Mouse (Mus musculus): ENCODE measurements around the gene Spsb2. TPM values are rescaled to one million over a fixed set of nuclear protein-coding genes. Genes with fewer than 3 reads are reported as not detected.

Gene Spsb2
- polyA plus RNA-seq, 1 experiment from 2014 or later = 8.7 TPM

DNA sequence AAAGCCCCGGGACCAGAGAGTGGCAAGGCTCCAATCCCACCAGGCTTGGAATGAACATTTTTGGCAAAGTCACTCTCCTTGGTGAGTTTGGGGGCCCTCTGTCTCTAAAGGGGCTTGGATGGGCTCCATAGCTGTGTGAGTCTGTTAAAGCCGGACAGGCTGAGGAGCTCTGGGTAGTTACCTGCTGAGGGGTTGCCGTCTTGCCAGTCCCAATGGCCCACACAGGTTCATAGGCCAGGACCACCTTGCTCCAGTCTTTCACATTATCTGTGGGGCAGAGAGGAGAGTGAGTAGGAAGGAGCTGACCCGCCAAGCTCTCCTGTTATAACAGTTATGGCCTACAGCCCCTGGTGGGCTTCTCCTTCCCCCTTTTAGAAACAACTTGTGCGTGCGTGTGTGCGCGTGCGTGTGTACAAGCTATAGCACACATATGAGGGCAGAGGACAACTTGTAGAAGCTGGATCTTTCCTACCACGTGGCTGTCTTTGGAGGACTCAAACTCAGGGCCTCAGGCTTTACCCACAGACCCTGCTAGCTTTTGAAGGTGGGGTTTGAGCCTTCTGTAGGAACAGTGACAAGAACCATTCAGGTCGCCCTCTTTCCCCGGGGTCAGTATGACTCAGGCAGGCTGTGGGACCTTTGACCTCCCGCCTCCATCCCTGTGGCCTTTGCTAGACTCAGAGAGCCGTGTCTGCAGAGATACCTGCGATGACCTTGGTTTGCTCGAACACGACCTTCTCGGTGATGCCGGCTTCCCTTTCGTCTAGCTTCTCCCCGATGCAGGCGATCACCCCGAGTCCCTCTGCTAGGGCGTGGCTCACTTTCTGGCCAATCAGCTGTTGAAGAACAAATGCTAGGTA, 3.5 kb downstream of the Spsb2 start:
- H3K27ac ChIP-seq (ENCODE audit: low read depth, low read length) = 0 out of 2 replicates have a peak overlapping the region, but pooled peaks have one; percentile 8
- peak overlapping the region; percentile 57 for H3K4me2 ChIP-seq (replicated peaks; ENCODE audit: low read depth, low read length)
- H3K9me3 ChIP-seq (ENCODE audit: control insufficient read depth, low read length) = no peaks in the 10 kb centered on the region
- peak overlapping the region; percentile 82; the same call in 1 of the 2 replicates for H3K9ac ChIP-seq (ENCODE audit: low read depth, low read length)
- H3K4me3 ChIP-seq (ENCODE audit: low read length) = peak overlapping the region; percentile 74
- H3K36me3 ChIP-seq (ENCODE audit: control insufficient read depth, insufficient read depth, low read length) = peaks cover 35% of the 10 kb centered on the region
- no peaks in the 10 kb centered on the region for H3K27me3 ChIP-seq (ENCODE audit: control insufficient read depth, insufficient read depth, low read length)
- ATAC-seq (ENCODE audit: low FRiP score, low TSS enrichment) = no peak
- peaks cover 22% of the 10 kb centered on the region; the same call in 1 of the 2 replicates for H3K4me1 ChIP-seq (ENCODE audit: control insufficient read depth, insufficient read depth, low read length)
- 83% methylated on average over 24 of the region's 24 CpGs for WGBS

DNA sequence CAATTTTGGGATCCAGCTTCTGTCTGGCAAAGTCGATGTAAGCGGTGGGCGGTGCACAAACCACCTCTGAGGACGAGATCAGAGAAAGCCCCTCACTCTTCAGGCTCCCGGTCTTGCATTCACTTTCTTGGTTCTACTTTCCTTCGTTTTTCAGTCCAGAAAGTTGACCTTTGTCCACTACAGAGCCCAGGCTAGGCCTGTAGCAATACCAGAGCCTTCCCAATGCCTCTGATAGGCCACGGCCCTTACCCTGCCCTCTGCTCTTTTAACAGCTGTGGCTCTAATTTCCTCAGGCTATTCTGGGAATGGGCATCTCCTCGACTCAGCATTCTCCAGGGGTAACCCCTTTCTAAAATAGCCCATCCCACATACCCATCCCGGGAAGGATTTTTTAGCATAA, 4.4 kb downstream of the Spsb2 start:
- H3K9me3 ChIP-seq (ENCODE audit: control insufficient read depth, low read length) = no peaks in the 10 kb centered on the region
- ATAC-seq (ENCODE audit: low FRiP score, low TSS enrichment) = no peak

DNA sequence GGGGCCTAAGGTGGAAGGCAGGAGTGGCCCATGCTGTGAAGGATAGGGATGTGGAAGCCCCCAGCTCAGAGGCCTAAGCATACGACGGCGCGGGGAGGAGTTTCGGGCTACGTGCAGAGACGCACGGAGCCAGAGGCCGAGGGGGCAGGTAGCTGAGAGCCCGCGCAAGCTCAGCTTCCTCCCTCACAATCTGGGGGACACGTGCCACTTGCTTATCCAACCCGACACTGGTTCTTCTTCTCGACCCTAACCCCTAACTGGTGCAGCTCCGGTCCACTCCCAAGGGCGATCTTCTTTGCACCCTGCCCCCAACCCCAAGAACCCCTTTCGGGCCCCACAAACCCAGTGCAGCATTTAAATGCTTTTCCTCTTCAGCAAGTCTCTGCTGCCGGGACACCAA, 5.0 kb downstream of the Spsb2 start:
- Histone ChIP-seq H3K4me1 (ENCODE audit: control insufficient read depth, insufficient read depth, low read length) (peaks cover 19% of the 10 kb centered on the region; the same call in 1 of the 2 replicates), H3K36me3 (ENCODE audit: control insufficient read depth, insufficient read depth, low read length) (peaks cover 51% of the 10 kb centered on the region), H3K9ac (ENCODE audit: low read depth, low read length) (peak overlapping the region; percentile 82), H3K4me2 (replicated peaks; ENCODE audit: low read depth, low read length) (peak overlapping the region; percentile 57), H3K27me3 (ENCODE audit: control insufficient read depth, insufficient read depth, low read length) (no peaks in the 10 kb centered on the region), H3K4me3 (ENCODE audit: low read length) (peak overlapping the region; percentile 74), H3K27ac (ENCODE audit: low read depth, low read length) (peak overlapping the region; percentile 91), H3K9me3 (ENCODE audit: control insufficient read depth, low read length) (no peaks in the 10 kb centered on the region)
- peak; percentile 40 for ATAC-seq (ENCODE audit: low FRiP score, low TSS enrichment)
- 0% methylated on average over 15 of the region's 18 CpGs for WGBS

More for the DNA sequence above, 4.4 kb downstream of the Spsb2 start:
- H3K4me1 ChIP-seq (ENCODE audit: control insufficient read depth, insufficient read depth, low read length) = peaks cover 22% of the 10 kb centered on the region; the same call in 1 of the 2 replicates
- H3K9ac ChIP-seq (ENCODE audit: low read depth, low read length) = peak overlapping the region; percentile 82
- WGBS = 18% methylated on average over 9 of the region's 9 CpGs
- H3K27me3 ChIP-seq (ENCODE audit: control insufficient read depth, insufficient read depth, low read length) = no peaks in the 10 kb centered on the region
- H3K4me2 ChIP-seq (replicated peaks; ENCODE audit: low read depth, low read length) = peak overlapping the region; percentile 57
- peaks cover 44% of the 10 kb centered on the region for H3K36me3 ChIP-seq (ENCODE audit: control insufficient read depth, insufficient read depth, low read length)
- H3K27ac ChIP-seq (ENCODE audit: low read depth, low read length) = no peak overlapping the region
- H3K4me3 ChIP-seq (ENCODE audit: low read length) = peak overlapping the region; percentile 74

DNA sequence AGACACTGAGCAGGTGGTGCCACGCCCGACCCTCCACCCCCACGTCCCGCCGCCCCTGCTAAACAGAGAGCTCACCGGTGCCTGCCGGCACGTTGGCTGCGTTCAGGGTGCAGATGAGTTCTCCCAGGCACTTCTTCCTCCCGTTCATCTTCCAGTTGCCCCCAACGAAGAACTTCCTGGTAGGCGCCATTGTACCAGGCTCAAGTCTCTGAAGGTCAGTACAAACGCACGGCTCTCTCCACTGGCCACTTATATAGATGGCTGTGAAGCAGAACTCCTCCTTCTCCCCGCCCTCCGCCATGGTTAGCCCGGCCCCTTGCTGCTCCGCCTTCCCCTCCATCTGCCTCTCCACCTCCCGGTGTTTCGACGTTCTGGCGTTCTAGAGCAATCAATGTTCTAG, 5.5 kb downstream of the Spsb2 start, which contains the start of gene Tpi1:
Gene Tpi1, minus strand, starts transcription at position 364 of the 400 bp plus-strand sequence.
- Histone ChIP-seq H3K9ac (ENCODE audit: low read depth, low read length) (peak within 1 kb of the TSS; percentile 82), H3K9me3 (ENCODE audit: control insufficient read depth, low read length) (no peaks in the 10 kb centered on the region), H3K36me3 (ENCODE audit: control insufficient read depth, insufficient read depth, low read length) (peaks cover 55% of the 10 kb centered on the region), H3K4me1 (ENCODE audit: control insufficient read depth, insufficient read depth, low read length) (peaks cover 19% of the 10 kb centered on the region; the same call in 1 of the 2 replicates), H3K27me3 (ENCODE audit: control insufficient read depth, insufficient read depth, low read length) (no peaks in the 10 kb centered on the region), H3K27ac (ENCODE audit: low read depth, low read length) (peak within 1 kb of the TSS; percentile 91), H3K4me3 (ENCODE audit: low read length) (peak within 1 kb of the TSS; percentile 74), H3K4me2 (replicated peaks; ENCODE audit: low read depth, low read length) (peak within 1 kb of the TSS; percentile 57)
- under 1% methylated on average over 22 of the region's 22 CpGs for WGBS
- peak; percentile 87 for ATAC-seq (ENCODE audit: low FRiP score, low TSS enrichment)

DNA sequence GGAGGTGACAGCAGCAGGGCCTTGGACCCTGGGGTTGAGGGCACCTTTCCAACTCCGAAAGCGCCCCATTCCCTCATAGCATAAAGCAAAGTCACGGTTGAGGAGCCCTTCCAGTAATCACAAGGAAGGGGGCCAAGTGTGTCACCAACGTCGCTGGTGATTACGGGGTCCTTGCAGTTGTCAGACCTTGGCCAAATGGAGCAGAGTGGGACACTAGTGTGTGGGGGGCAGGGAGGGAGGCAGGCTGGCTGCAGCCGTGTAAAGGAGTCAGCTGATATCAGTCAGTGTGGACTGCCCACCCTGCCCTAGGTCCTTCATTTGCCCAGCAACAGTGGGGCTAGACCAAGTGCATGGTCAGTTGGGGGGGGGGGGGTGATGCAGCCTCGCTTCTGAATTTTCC, 6.0 kb downstream of the Spsb2 start:
- Histone ChIP-seq H3K4me2 (replicated peaks; ENCODE audit: low read depth, low read length) (peak overlapping the region; percentile 57), H3K4me1 (ENCODE audit: control insufficient read depth, insufficient read depth, low read length) (peaks cover 19% of the 10 kb centered on the region; the same call in 1 of the 2 replicates), H3K27ac (ENCODE audit: low read depth, low read length) (peak overlapping the region; percentile 49), H3K4me3 (ENCODE audit: low read length) (peak overlapping the region; percentile 74), H3K9me3 (ENCODE audit: control insufficient read depth, low read length) (no peaks in the 10 kb centered on the region), H3K9ac (ENCODE audit: low read depth, low read length) (no peak overlapping the region), H3K27me3 (ENCODE audit: control insufficient read depth, insufficient read depth, low read length) (no peaks in the 10 kb centered on the region), H3K36me3 (ENCODE audit: control insufficient read depth, insufficient read depth, low read length) (peaks cover 60% of the 10 kb centered on the region)
- ATAC-seq (ENCODE audit: low FRiP score, low TSS enrichment) = peak; percentile 53
- 22% methylated on average over 8 of the region's 8 CpGs for WGBS

DNA sequence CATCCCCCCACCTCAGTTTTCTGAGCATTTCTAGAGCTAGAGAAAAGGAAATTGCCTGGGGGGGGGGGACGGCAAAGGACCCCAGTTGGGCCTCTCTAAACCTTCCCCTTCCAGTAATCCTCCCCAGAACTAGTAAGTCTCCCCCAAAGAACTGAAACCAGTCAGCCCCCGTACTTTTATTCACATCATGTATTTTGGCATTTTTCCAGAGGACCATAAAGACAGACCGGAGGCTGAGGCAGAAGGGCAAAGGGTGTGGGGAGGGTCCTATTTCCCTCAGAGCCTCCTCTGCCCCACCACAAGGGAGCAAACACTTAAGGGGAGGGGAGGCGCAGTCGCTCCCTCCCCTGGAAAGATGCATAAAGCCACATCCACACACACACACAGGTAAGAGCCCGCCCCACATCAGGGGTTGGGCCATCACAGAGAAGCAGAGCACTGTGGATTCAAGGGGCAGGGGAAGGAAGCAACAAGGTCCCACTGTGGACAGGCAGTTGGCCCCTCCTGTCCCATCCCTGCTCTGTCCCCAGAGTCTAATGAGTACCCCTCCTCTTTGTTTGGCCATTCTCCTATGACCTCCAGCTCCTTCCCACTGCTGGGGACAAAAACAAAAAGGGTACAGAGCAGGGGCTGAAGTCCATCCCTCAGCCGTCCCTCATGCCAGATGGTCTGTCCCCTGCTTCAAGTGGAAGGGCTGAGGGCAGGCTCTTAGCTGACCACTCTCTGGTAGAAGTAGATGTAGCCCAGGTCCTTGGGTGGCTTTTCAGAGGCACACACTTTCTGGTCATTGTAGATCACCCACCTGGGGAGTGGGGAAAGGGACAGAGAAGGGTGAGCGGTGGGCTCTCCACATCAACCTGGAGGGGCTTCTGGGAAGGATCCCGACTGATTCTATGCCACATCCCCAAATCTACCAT, 6.7 kb downstream of the Spsb2 start:
- H3K4me1 ChIP-seq (ENCODE audit: control insufficient read depth, insufficient read depth, low read length) = peaks cover 15% of the 10 kb centered on the region; the same call in 1 of the 2 replicates
- H3K4me3 ChIP-seq (ENCODE audit: low read length) = no peak overlapping the region
- H3K9me3 ChIP-seq (ENCODE audit: control insufficient read depth, low read length) = no peaks in the 10 kb centered on the region
- H3K9ac ChIP-seq (ENCODE audit: low read depth, low read length) = no peak overlapping the region; the same call in 1 of the 2 replicates
- WGBS = 66% methylated on average over 9 of the region's 9 CpGs
- H3K36me3 ChIP-seq (ENCODE audit: control insufficient read depth, insufficient read depth, low read length) = peaks cover 64% of the 10 kb centered on the region
- peak overlapping the region; percentile 31; the same call in 1 of the 2 replicates for H3K27ac ChIP-seq (ENCODE audit: low read depth, low read length)
- peak; percentile 9; the same call in 1 of the 2 replicates for ATAC-seq (ENCODE audit: low FRiP score, low TSS enrichment)
- H3K4me2 ChIP-seq (replicated peaks; ENCODE audit: low read depth, low read length) = peak overlapping the region; percentile 57; the same call in 1 of the 2 replicates
- no peaks in the 10 kb centered on the region for H3K27me3 ChIP-seq (ENCODE audit: control insufficient read depth, insufficient read depth, low read length)

DNA sequence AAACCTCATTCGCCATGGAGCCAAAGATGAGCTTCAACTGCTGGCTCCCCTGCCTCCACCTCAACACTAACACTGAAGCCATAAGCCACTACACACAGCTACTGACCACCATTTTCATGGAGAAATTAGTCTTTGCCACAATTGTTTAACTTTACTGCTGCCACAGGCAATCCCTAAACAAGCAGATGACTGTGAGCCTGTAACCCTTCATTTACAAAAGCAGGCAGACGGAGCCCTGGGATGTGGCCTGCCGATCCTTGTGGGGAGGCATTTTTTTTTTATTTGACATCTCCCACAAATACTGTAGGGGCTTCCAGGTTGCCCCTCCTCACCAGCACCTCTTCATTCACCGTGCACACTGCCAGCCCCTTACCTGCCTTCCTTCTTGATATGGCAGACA, 8.2 kb downstream of the Spsb2 start:
- peaks cover 10% of the 10 kb centered on the region; the same call in 1 of the 2 replicates for H3K4me1 ChIP-seq (ENCODE audit: control insufficient read depth, insufficient read depth, low read length)
- no peak overlapping the region for H3K4me2 ChIP-seq (replicated peaks; ENCODE audit: low read depth, low read length)
- no peak for ATAC-seq (ENCODE audit: low FRiP score, low TSS enrichment)
- H3K27me3 ChIP-seq (ENCODE audit: control insufficient read depth, insufficient read depth, low read length) = no peaks in the 10 kb centered on the region
- peaks cover 66% of the 10 kb centered on the region for H3K36me3 ChIP-seq (ENCODE audit: control insufficient read depth, insufficient read depth, low read length)
- H3K4me3 ChIP-seq (ENCODE audit: low read length) = no peak overlapping the region
- WGBS = 95% methylated on average over 4 of the region's 4 CpGs
- H3K27ac ChIP-seq (ENCODE audit: low read depth, low read length) = no peak overlapping the region
- H3K9me3 ChIP-seq (ENCODE audit: control insufficient read depth, low read length) = no peaks in the 10 kb centered on the region
- H3K9ac ChIP-seq (ENCODE audit: low read depth, low read length) = no peak overlapping the region

DNA sequence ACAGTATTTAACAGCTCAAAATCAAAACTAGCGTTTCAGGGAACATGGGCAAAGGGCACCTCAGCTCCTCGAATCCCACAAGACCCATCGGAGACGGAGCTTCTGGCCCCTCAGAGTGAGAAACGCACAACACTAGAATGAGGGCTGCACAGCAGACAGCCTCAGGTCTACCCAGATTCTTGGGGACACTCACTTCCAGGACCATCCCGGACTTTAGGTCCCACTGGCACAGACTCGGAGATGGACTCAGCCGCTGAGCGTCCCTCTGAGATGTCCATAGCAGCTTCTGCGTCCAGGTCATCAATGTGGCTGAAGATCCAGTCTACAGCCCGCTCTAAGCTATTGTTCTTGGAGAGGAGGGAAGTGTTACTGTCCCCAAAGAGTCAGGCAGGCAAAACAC, 8.7 kb downstream of the Spsb2 start:
- no peak for ATAC-seq (ENCODE audit: low FRiP score, low TSS enrichment)
- H3K4me2 ChIP-seq (replicated peaks; ENCODE audit: low read depth, low read length) = no peak overlapping the region
- H3K27ac ChIP-seq (ENCODE audit: low read depth, low read length) = no peak overlapping the region
- no peaks in the 10 kb centered on the region for H3K27me3 ChIP-seq (ENCODE audit: control insufficient read depth, insufficient read depth, low read length)
- H3K4me3 ChIP-seq (ENCODE audit: low read length) = no peak overlapping the region
- peaks cover 66% of the 10 kb centered on the region for H3K36me3 ChIP-seq (ENCODE audit: control insufficient read depth, insufficient read depth, low read length)
- peaks cover 8% of the 10 kb centered on the region; the same call in 1 of the 2 replicates for H3K4me1 ChIP-seq (ENCODE audit: control insufficient read depth, insufficient read depth, low read length)
- no peak overlapping the region for H3K9ac ChIP-seq (ENCODE audit: low read depth, low read length)
- no peaks in the 10 kb centered on the region for H3K9me3 ChIP-seq (ENCODE audit: control insufficient read depth, low read length)
- WGBS = 95% methylated on average over 11 of the region's 11 CpGs
